Mouse (Mus musculus): ENCODE data around the gene Hsd17b2.

DNA sequence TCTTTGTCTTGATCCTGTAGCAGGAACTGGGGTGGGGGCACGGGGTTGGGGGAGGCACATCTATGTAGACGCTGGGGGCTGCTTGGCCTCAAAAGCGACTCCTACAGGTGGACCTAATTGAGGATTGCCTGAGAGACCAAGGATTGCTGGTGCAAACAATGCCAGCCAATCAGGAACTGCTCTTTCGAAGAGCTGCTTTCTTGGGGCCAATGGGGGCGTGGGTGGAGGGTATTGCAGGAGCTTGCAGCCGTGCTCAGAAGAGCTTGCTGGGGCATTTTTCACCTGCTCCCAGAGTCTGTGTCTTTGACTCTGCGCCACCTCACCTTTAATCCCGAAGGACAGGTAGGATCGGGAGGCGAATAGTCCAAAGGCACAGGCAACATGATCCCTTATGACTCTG lies 73.9 kb downstream of the Hsd17b2 start:
- TF ChIP-seq CTCF (IDR thresholded peaks at IDR 0.05; ENCODE audit: low read depth) = no peak
- no peak for TF ChIP-seq EP300 (IDR thresholded peaks at IDR 0.05; ENCODE audit: low read depth)

Data from liver, postnatal 0 days (tissue).